ENCODE assay signal across 9 mouse cellular contexts in the genomic region with DNA sequence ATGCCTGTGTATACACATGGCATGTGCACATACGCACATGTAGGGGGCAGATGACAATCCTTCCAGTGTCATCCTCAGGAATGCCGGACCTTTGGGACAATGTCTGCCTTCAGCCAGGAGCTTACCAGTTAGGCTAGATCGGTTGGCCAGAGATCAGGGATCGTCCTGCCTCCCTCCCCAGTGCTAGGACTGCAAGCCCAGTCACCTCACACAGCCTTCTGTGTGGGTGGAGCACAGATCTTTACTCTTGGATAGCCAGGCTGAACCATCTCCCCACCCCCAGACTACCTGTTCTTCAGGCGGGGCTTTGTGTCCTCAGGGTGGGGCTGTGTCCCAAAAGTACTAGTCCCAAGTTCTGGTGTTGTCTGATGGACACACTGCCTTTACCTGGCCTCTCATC. TPM values are rescaled to one million over a fixed set of nuclear protein-coding genes. Genes with fewer than 3 reads are reported as not detected.
A peak's percentile ranks its signal among the peaks of the same experiment; 100 is the strongest.
DNase-seq lines count a peak whose midpoint lies in the region; ATAC-seq and TF ChIP-seq lines count a peak whose summit lies in the region.
"Had no signal": no experiment of that assay in that cellular context is flagged by ENCODE, and none has a peak within 500 bp of the region (broad histone marks: within the 10 kb centered on the region; RNA-seq: fewer than 3 reads in every experiment).

No protein-coding gene starts in this region.

- no peak overlapping the region for H3K4me3 ChIP-seq in lung, embryonic 15.5 days
- H3K4me3 ChIP-seq in hindbrain, embryonic 12.5 days: no peak overlapping the region
- H3K4me3 ChIP-seq in olfactory bulb, adult 2 months (ENCODE audit: insufficient read depth, low read depth, low read length): no peak overlapping the region
- H3K4me3 ChIP-seq in midbrain, embryonic 15.5 days: no peak overlapping the region

- DNase-seq in heart, adult 11 months: peak; percentile 95
- no peak for DNase-seq in heart, adult 18-20 months
- no peak for DNase-seq in lung, postnatal 10 days
- DNase-seq in lung, postnatal 4 days: no peak
- DNase-seq: cerebellum, adult 8-10 months had no signal

- H3K27me3 ChIP-seq in lung, embryonic 15.5 days: no peaks in the 10 kb centered on the region
- no peaks in the 10 kb centered on the region for H3K27me3 ChIP-seq in hindbrain, embryonic 12.5 days
- no peaks in the 10 kb centered on the region for H3K27me3 ChIP-seq in midbrain, embryonic 15.5 days (replicated peaks)

- peak overlapping the region; percentile 90 for H3K27ac ChIP-seq in lung, embryonic 15.5 days
- H3K27ac ChIP-seq in hindbrain, embryonic 12.5 days: peak overlapping the region; percentile 89; the same call in 1 of the 2 replicates
- peak overlapping the region; percentile 43; the same call in 1 of the 2 replicates for H3K27ac ChIP-seq in olfactory bulb, adult 2 months (ENCODE audit: insufficient read depth, low read depth, low read length)
- H3K27ac ChIP-seq in midbrain, embryonic 15.5 days: no peak overlapping the region

- H3K4me2 ChIP-seq in lung, embryonic 15.5 days: no peak overlapping the region
- H3K4me2 ChIP-seq in hindbrain, embryonic 12.5 days (replicated peaks): no peak overlapping the region
- H3K4me2 ChIP-seq in midbrain, embryonic 15.5 days: no peak overlapping the region

- no peaks in the 10 kb centered on the region for H3K9me3 ChIP-seq in lung, embryonic 15.5 days
- H3K9me3 ChIP-seq in hindbrain, embryonic 12.5 days (replicated peaks): no peaks in the 10 kb centered on the region
- no peaks in the 10 kb centered on the region for H3K9me3 ChIP-seq in midbrain, embryonic 15.5 days

- 44% methylated on average over 5 of the region's 5 CpGs for WGBS in lung, embryonic 15.5 days
- WGBS in hindbrain, embryonic 12.5 days: 59% methylated on average over 5 of the region's 5 CpGs
- WGBS in olfactory bulb, adult 2 months: 74% methylated on average over 5 of the region's 5 CpGs
- 73% methylated on average over 5 of the region's 5 CpGs for WGBS in midbrain, embryonic 15.5 days

- no peaks in the 10 kb centered on the region for H3K36me3 ChIP-seq in lung, embryonic 15.5 days
- no peaks in the 10 kb centered on the region for H3K36me3 ChIP-seq in hindbrain, embryonic 12.5 days
- no peaks in the 10 kb centered on the region for H3K36me3 ChIP-seq in midbrain, embryonic 15.5 days (replicated peaks)

- no peak for ATAC-seq in lung, embryonic 15.5 days (ENCODE audit: borderline replicate concordance, extremely low read depth, low FRiP score, low TSS enrichment)
- no peak for ATAC-seq in hindbrain, embryonic 12.5 days (ENCODE audit: low FRiP score)
- ATAC-seq in midbrain, embryonic 15.5 days (replicated peaks): no peak

- TF ChIP-seq POLR2A in olfactory bulb, adult 2 months (IDR thresholded peaks at IDR 0.05; ENCODE audit: insufficient read depth, low read depth, low read length): no peak

- no peak for TF ChIP-seq CTCF in olfactory bulb, adult 2 months (IDR thresholded peaks at IDR 0.05; ENCODE audit: insufficient read depth, low read depth, low read length)

- H3K9ac ChIP-seq in lung, embryonic 15.5 days: no peak overlapping the region
- H3K9ac ChIP-seq in hindbrain, embryonic 12.5 days: no peak overlapping the region
- H3K9ac ChIP-seq in midbrain, embryonic 15.5 days: no peak overlapping the region

- H3K4me1 ChIP-seq in lung, embryonic 15.5 days: peaks cover 33% of the 10 kb centered on the region
- H3K4me1 ChIP-seq in hindbrain, embryonic 12.5 days: peaks cover 46% of the 10 kb centered on the region
- peaks cover 28% of the 10 kb centered on the region for H3K4me1 ChIP-seq in olfactory bulb, adult 2 months (ENCODE audit: control insufficient read depth, insufficient read depth, low read length)
- peaks cover 25% of the 10 kb centered on the region for H3K4me1 ChIP-seq in midbrain, embryonic 15.5 days

RNA-seq across cellular contexts. Expression of gene Fgr, which starts 13.6 kb away (rescaled TPM):
- total RNA-seq in heart, adult 18-20 months (2021): under 1 TPM; 0.57 to 0.69 TPM
- 0.69 and 0.74 TPM in 2 replicates for polyA plus RNA-seq in lung, embryonic 15.5 days (2015; fragmentation: Nextera tagmentation; extraction: Ambion mirVana)
- 0.08 TPM in 1 of 2 replicates, not detected in the other for polyA plus RNA-seq in hindbrain, embryonic 12.5 days (2016; fragmentation: Nextera tagmentation; extraction: Ambion mirVana)
- polyA plus RNA-seq in olfactory bulb, adult 2 months (2012; ENCODE audit: insufficient read depth, insufficient read length, low replicate concordance, missing spikeins): not detected in 2 replicates
- polyA plus RNA-seq in midbrain, embryonic 15.5 days (2015; fragmentation: Nextera tagmentation; extraction: Ambion mirVana): 0.06 and 0.27 TPM in 2 replicates

RNA-seq across cellular contexts. Expression of gene Fam76a, which starts 38.0 kb away (rescaled TPM):
- total RNA-seq in heart, adult 18-20 months (2021): 10 to 100 TPM; 29.0 to 37.7 TPM
- 43.0 and 45.8 TPM in 2 replicates for polyA plus RNA-seq in lung, embryonic 15.5 days (2015; fragmentation: Nextera tagmentation; extraction: Ambion mirVana)
- polyA plus RNA-seq in hindbrain, embryonic 12.5 days (2016; fragmentation: Nextera tagmentation; extraction: Ambion mirVana): 29.6 and 33.8 TPM in 2 replicates
- not detected in 2 replicates for polyA plus RNA-seq in olfactory bulb, adult 2 months (2012; ENCODE audit: insufficient read depth, insufficient read length, low replicate concordance, missing spikeins)
- polyA plus RNA-seq in midbrain, embryonic 15.5 days (2015; fragmentation: Nextera tagmentation; extraction: Ambion mirVana): 44.6 and 45.6 TPM in 2 replicates

RNA-seq across cellular contexts. Expression of gene Ahdc1, which starts 50.7 kb away (rescaled TPM):
- 10 to 100 TPM; 36.3 to 38.5 TPM for total RNA-seq in heart, adult 18-20 months (2021)
- 8.5 and 10.5 TPM in 2 replicates for polyA plus RNA-seq in lung, embryonic 15.5 days (2015; fragmentation: Nextera tagmentation; extraction: Ambion mirVana)
- polyA plus RNA-seq in hindbrain, embryonic 12.5 days (2016; fragmentation: Nextera tagmentation; extraction: Ambion mirVana): 12.8 and 15.3 TPM in 2 replicates
- polyA plus RNA-seq in olfactory bulb, adult 2 months (2012; ENCODE audit: insufficient read depth, insufficient read length, low replicate concordance, missing spikeins): not detected in 2 replicates
- 13.5 and 14.4 TPM in 2 replicates for polyA plus RNA-seq in midbrain, embryonic 15.5 days (2015; fragmentation: Nextera tagmentation; extraction: Ambion mirVana)
